Mouse (Mus musculus) cortical plate, adult 2 months (tissue): ENCODE measurements around the gene Nfam1.

ENCODE experiments used
- CTCF ChIP-seq: fragments of 200-500 bp; IDR thresholded peaks from 2 replicates; pipeline ENCODE4 v1.5.1; 2011; ENCODE audit warnings: mild to moderate bottlenecking, control low read depth, low read length; ENCODE audit not compliant: insufficient read depth; ENCODE audit errors: extremely low read depth
- POLR2A ChIP-seq: fragments of 200-500 bp; IDR thresholded peaks from 2 replicates; pipeline ENCODE4 v1.6.1; 2011; ENCODE audit warnings: mild to moderate bottlenecking, low read length, control low read depth; ENCODE audit not compliant: insufficient read depth; ENCODE audit errors: extremely low read depth

GRCm38 (mm10) chr15:83068270-83068669 is 35.2 kb upstream of the Nfam1 start:
- no peak for TF ChIP-seq CTCF
- TF ChIP-seq POLR2A = no peak
